Mouse (Mus musculus): ENCODE data around the gene Olfr282.

GRCm38 (mm10) chr15:98476281-98476680 is 45.3 kb downstream of the Olfr282 start:
- no peak for TF ChIP-seq CTCF (IDR thresholded peaks at IDR 0.05; ENCODE audit: low read depth)
- TF ChIP-seq EP300 (optimal IDR thresholded peaks at IDR 0.05) = no peak

All from stomach, postnatal 0 days (tissue).